Mouse (Mus musculus) left cerebral cortex, adult 11 months (tissue): ENCODE measurements around the gene Tuft1.
"Not testable (repeated sequence)": the region's sequence is repeated elsewhere in the genome, so short reads cannot be mapped to it uniquely, and the experiment has no call there.

Source experiments
- DNase-seq: peaks from one replicate; pipeline ENCODE4 v3.0.0; 2022; ENCODE audit warnings: low spot score

Tuft1 gene

DNA sequence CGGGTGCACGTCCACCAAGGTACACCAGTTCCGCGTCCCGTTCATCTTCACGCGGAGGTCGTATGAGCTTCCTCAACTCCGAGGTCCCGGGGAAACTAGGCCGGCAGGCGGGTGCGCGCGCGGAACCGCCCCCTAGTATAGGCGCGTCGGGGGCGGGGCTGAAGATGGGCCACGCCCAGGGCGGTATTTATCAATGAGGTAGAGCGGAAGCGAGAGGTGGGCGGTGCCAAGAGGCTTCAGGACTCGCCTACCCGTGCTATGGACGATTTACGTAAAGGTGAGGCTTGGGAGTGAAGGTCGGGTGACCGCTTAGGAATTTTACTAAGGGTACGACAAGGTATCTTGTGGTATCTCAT is at the start of gene Tuft1:
Gene Tuft1, minus strand, starts transcription at position 133 of the 356 bp plus-strand sequence.
- not testable (repeated sequence) for DNase-seq

GRCm38 (mm10) chr3:94703364-94703763 is 44.7 kb upstream of the Tuft1 start:
- DNase-seq, result not testable (repeated sequence)

GRCm38 (mm10) chr3:94702856-94703255 is 44.2 kb upstream of the Tuft1 start:
- DNase-seq, result no peak

DNA sequence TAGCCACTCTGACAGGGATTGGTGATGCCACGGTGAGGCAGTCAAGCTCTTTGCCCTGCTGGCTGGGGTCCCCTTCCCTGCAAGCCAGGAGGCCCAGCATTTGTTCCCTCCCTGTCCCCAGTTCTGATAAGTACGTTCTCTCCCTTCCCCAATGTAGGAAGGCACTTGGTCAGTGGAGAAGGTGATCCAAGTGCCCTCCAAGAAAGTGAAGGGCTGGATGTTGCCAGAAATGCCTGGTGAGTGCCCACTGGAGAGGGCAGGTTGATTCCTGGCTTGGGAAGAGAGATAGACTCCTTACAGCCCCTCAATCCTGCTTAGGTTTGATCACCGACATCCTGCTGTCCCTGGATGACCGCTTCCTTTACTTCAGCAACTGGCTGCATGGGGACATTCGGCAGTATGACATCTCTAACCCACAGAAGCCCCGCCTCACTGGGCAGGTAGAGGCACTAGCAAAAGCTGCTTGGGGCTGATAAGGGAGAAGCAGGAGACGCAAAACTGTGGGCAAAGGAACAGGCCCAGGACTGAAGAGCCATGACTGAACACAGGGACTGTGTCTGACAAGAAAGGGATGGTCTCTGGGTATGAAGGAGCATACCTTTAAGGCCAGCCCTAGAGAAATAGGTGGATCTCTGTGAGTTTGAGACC is 43.6 kb upstream of the Tuft1 start:
- not testable (repeated sequence) for DNase-seq

- not testable (repeated sequence) for DNase-seq
Measured at GRCm38 (mm10) chr3:94696257-94696656, 37.6 kb upstream of the Tuft1 start.

DNA sequence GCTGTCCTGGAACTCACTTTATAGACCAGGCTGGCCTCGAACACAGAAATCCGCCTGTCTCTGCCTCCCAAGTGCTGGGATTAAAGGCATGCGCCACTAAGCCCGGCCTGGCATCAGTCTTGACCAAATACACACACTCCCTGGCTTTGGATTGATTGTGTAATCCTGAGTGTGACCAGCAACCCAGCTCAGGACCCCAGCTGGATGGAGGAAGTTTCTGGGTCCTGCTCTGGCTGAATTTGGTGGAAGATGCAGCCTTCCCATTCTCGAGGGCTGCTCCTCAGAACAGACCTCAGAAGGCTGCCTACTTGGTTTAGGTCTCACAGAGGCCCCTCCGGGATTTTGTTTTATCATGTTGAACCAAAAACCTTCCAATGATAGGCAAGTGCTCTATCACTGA is 36.9 kb upstream of the Tuft1 start:
- DNase-seq, result not testable (repeated sequence)

- DNase-seq, result not testable (repeated sequence)
Measured at GRCm38 (mm10) chr3:94693874-94694273, 35.2 kb upstream of the Tuft1 start.

DNA sequence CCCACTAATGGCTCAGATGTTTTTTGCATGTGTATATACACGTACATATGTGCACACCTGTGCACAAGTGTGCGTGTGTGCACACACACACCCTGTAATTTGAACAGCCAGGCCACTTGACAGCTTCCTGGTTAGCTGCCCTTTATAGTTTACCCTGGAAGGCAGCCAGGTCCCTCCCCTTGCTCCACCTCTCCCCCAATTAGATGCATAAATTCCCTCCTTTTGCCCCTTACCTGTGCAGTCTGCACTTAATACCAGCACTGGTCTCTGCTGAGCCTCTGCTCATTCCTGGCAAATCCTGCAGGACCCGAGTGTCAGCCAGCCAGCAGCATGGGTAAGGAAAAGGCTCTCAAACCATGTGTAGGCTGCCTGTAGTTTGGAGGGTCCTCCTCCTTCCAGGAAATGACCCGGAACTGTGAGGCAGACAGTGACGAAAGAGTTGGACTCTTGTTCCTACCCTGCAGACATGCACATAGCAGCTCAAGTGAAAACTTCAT is 34.7 kb upstream of the Tuft1 start, which contains the start of gene Selenbp2:
Gene Selenbp2, plus strand, starts transcription at position 228 of the 497 bp plus-strand sequence.
- DNase-seq, result no peak

DNA sequence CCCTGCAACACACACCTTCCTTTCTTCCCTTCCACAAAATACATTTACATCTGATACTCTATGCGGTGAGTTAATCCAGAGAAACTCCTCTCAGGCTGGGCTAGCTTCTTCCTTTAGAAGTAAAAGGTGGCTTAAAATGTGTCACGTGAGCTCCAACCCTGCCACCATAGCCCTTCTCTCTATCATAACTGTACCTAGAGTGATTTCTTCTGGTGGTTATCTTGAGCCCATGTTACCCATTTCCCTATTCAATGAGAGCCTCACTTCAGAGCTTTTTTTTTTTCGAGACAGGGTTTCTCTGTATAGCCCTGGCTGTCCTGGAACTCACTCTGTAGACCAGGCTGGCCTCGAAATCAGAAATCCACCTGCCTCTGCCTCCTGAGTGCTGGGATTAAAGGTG is 33.0 kb upstream of the Tuft1 start:
- DNase-seq, result not testable (repeated sequence)

DNA sequence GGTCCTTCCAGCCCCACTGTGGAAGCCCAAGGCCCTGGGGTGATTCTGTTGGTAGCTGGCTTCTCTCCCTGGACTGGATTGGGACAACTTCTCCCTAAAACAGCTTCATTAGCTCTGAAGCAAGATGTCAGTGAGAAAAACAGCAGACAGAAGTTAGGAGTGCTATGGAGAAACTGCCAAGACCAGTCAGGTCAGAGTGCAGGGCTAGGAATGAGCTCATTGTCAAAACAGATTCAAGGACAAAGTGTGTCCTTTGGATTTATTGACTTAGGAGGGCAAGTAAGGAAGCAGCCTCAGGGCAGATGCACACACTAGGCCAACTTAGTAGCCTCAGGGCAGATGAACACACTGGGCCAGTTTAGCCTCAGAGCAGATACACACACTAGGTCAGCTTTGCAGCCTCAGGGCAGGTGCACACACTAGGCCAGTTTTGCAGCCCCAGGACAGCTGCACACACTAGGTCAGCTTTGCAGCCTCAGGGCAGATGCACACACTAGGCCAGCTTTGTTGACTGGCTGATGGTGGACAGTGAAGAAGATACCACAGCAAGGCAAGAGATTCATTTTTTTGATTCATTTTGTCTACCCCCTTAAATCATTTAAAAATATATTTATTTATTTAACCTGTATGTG is 32.1 kb upstream of the Tuft1 start:
- no peak for DNase-seq

DNA sequence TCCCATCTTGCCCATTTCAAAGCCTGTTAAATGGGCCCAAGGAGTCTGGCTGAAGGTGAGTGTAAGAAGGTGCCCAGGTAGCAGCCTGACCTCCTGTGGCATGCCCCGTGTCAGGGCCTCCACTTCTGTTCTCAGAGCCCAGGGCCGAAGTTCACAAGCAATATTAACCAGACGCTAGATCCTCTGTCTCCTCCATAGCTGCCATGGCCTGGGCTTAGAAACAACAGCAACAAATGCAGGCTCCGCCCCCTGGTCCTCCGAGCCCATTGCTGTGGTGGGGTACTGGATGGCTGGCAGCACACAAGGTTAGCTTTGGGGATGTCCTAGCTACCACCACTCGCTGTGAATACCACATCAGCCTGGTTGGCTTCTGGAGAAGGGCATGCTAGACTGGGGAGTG is 31.5 kb upstream of the Tuft1 start:
- DNase-seq, result not testable (repeated sequence)

- not testable (repeated sequence) for DNase-seq
Measured at GRCm38 (mm10) chr3:94689195-94689594, 30.5 kb upstream of the Tuft1 start.

DNA sequence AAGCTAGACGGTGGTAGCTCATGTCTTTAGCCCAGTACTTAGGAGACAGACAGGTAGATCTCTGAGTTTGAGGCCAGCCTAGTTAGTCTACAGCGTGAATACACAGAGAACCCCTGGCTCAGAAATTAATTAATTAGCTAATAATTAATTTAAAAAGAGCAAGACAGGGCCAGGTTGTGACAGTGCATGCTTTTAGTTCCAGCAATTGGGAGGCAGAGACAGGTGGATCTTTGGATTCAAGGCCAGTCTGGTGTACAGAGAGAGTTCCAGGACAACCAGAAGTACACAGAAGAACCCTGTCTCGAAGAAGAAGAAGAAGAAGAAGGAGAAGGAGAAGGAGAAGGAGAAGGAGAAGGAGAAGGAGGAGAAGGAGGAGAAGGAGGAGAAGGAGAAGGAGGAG is 30.0 kb upstream of the Tuft1 start:
- not testable (repeated sequence) for DNase-seq

DNA sequence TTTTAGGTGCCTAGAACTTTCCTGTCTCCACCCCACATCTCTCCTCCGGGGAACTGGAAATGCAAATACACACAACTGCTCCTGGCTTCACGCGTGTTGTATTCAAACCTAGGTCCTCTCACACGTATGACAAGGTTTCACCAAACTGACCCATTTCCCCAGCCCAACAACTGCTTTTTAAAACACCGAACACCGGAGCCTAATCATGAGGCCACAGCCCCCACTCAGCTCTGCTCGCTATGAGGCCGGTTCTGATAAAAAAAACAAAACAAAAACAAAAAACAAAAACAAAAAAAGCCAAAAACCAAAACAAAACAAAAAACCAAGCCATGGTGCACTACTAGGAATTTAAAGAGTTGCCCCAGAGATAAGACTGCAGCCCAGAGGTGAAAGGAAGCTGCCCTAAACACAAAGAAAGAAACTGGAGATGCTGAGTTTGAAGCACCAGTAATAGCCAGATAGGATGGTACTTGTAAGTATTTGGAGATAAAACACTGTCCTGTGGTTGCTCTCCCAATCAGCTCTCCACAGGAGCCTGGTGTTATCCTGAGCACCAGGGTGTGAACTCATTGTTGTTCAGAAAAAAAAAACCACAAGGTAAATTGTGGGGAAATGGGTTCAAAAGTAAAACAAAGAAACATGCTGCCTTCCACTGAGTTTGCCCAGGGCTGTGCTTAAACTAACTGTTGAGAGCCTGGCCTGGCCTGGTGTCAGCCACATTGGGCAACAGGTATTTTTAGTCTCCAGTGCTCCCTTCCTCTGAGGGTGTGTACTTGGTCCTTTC is 27.5 kb upstream of the Tuft1 start:
- DNase-seq, result not testable (repeated sequence)

- no peak for DNase-seq
Measured at GRCm38 (mm10) chr3:94683646-94684045, 25.0 kb upstream of the Tuft1 start.

DNA sequence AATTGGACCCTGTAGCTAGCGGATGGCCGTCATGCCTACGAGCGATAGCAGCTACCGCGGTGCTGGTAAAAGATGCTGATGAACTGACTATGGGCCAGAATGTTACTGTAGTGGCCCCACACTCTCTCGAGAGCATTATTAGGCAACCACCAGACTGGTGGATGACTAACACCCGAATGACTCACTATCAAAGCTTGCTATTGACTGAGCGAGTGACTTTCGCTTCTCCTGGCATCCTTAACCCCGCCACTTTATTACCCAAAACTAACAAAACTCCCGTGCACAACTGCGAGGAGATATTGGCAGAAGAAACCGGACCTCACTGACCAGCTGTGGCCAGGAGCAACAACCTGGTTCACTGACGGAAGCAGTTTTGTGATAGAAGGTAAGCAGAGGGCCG is 22.1 kb upstream of the Tuft1 start:
- DNase-seq, result no peak

DNA sequence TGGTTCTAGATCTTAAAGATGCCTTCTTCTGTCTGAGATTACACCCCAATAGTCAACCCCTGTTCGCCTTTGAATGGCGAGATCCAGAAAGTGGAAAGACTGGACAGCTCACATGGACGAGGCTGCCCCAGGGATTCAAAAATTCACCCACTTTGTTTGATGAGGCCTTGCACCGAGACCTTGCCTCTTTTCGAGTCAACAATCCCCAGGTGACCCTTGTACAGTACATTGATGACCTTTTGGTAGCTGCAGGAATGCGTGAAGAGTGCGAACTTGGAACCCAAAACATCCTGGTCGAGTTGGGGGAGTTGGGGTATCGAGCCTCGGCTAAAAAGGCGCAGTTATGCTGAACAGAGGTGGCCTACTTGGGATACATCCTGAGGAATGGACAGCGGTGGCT is 21.4 kb upstream of the Tuft1 start:
- DNase-seq, result not testable (repeated sequence)

DNA sequence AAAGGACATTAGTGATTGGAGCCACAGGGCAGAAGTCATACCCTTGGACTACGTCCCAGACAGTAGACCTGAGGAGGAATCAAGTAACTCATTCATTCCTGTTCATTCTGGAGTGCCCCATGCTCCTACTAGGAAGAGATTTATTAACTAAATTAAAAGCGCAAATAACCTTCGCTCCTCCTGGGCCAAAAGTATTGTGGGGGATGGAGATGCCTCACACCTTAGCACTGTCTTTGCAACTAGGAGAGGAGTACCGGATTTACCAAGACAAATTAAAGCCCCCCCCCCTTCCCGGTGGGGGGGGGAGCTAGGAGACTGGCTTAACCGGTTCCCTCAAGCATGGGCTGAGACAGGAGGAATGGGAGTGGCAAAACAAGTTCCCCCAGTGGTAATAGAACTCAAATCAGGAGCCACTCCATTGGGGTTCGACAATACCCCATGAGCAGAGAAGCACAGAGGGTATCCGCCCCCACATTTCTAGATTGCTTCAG is 20.7 kb upstream of the Tuft1 start:
- DNase-seq, result no peak

DNA sequence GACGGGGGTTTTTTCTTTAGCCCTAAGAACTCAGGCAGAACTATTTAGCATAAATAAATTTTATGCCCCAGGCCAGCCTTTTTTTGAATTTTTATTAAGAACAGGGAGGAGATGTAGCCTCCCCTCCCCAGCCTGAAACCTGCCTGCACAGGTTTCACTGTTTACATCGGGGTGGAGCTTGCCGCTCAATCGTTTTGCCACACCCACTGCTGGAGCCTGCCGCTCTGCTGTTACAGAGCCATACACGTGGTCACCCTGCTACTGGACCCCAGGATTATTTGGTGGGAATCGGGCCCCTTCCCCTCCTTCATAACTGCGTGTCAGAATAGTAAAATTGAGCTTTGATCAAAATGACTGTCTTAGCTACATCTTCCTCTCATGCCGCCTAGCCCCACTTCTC is 16.4 kb upstream of the Tuft1 start:
- not testable (repeated sequence) for DNase-seq

DNA sequence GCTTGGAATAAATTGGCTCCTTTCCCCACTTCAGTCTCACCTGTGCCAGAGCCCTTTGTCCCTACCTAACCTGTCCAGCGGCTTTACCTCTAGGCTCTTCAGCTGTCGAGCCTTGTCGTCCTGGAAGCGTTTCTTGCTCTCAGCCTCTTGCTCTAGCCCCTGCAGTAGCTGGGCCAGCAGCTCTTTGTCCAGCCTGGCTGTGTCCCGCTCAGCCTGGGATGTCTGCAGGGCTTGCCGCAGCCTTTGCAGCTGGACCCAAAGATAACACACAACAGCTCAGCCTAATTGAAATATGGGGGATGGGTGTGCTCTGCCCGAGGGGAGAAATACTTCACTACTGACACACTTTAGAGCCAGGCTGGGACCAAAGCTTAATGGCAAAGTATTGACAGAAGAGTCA is 7.2 kb upstream of the Tuft1 start:
- DNase-seq, result not testable (repeated sequence)

- DNase-seq, result not testable (repeated sequence)
Measured at GRCm38 (mm10) chr3:94665060-94665802, 6.6 kb upstream of the Tuft1 start.

GRCm38 (mm10) chr3:94660841-94661240 is 2.2 kb upstream of the Tuft1 start:
- DNase-seq, result not testable (repeated sequence)
